Mouse (Mus musculus) liver, adult 2 months (tissue): Measurements from ENCODE around the gene 4921530L21Rik.

Experiments
- CTCF ChIP-seq: fragments of 200-500 bp; IDR thresholded peaks from 2 replicates; pipeline ENCODE4 v1.5.1; 2011; ENCODE audit warnings: low read depth, low read length, control low read depth
- POLR2A ChIP-seq: fragments of 200-500 bp; IDR thresholded peaks from 2 replicates; pipeline ENCODE4 v1.6.1; 2011; ENCODE audit warnings: low read length, control low read depth; ENCODE audit not compliant: insufficient read depth; ENCODE audit errors: extremely low read depth

- TF ChIP-seq CTCF (no peak), POLR2A (no peak)
These were observed 3.5 kb upstream of the 4921530L21Rik start for GRCm38 (mm10) chr14:95877548-95877947.
